Mouse (Mus musculus) neural tube, embryonic 13.5 days (tissue): Measurements from ENCODE around the gene Ewsr1. TPM values are rescaled to one million over a fixed set of nuclear protein-coding genes. Genes with fewer than 3 reads are reported as not detected.

Experiments used
- ATAC-seq: fragments of 200-750 bp; cut with Nextera tagmentation; 2 replicates; pipeline ENCODE4 v1.8.0; 2017; ENCODE audit warnings: low read depth, mild to moderate bottlenecking, moderate TSS enrichment, moderate library complexity
- H3K27ac ChIP-seq: fragments of 300-500 bp; sonication (generic); replicated peaks from 2 replicates; pipeline ENCODE4 v1.5.1; 2015; ENCODE audit warnings: moderate library complexity, mild to moderate bottlenecking, inconsistent platforms
- H3K27me3 ChIP-seq: fragments of 300-500 bp; sonication (generic); 2 replicates; pipeline ENCODE4 v1.6.1; 2015; ENCODE audit warnings: mild to moderate bottlenecking, inconsistent platforms
- H3K36me3 ChIP-seq: fragments of 300-500 bp; sonication (generic); 2 replicates; pipeline ENCODE4 v1.6.1; 2015; ENCODE audit warnings: mild to moderate bottlenecking, inconsistent platforms
- H3K4me1 ChIP-seq: fragments of 300-500 bp; sonication (generic); replicated peaks from 2 replicates; pipeline ENCODE4 v1.6.1; 2015; ENCODE audit warnings: inconsistent platforms
- H3K4me2 ChIP-seq: fragments of 300-500 bp; sonication (generic); 2 replicates; pipeline ENCODE4 v1.6.1; 2015; ENCODE audit warnings: inconsistent platforms, mild to moderate bottlenecking, moderate library complexity
- H3K4me3 ChIP-seq: fragments of 300-500 bp; sonication (generic); 2 replicates; pipeline ENCODE4 v1.5.1; 2015; ENCODE audit warnings: mild to moderate bottlenecking, inconsistent platforms
- H3K9ac ChIP-seq: fragments of 300-500 bp; sonication (generic); 2 replicates; pipeline ENCODE4 v1.6.1; 2015; ENCODE audit warnings: moderate library complexity, mild to moderate bottlenecking, inconsistent platforms
- H3K9me3 ChIP-seq: fragments of 300-500 bp; sonication (generic); 2 replicates; pipeline ENCODE4 v1.6.1; 2016; ENCODE audit warnings: inconsistent platforms
- WGBS: fragments of 180-500 bp; shearing (Covaris S2); methylation state at CpG from one replicate; pipeline ENCODE4 v1.1.7; 2015; 5-methylcytosine and 5-hydroxymethylcytosine counted together
- polyA plus RNA-seq: library from polyadenylated mRNA; unstranded; fragments of >200 nt; fragmentation: Nextera tagmentation; extraction: Ambion mirVana; gene quantifications from 2 replicates; pipeline ENCODE4 v1.2.1, GENCODE M21; 2015

Ewsr1 gene
- polyA plus RNA-seq, 1 experiment from 2014 or later: 624 TPM

DNA sequence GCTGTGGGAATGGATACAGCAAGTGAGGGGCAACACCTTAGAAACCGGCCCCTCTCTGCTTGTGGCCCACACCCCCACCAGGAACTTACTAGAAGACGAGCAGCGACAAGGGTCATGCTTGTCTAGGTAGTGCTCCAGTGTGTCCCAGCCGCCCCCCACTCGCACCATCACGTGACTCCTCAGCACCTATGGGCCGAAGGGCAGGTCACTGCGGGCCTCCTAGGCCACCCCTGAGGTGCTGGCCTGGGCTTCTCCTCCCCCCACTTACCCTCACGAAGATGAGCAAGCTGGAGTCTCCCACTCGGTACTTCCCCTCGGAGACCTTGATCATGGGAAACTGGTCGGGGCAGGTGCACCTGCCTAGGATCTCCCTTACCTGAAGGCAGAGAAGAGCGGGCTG, 36.7 kb downstream of the Ewsr1 start:
- WGBS: 13% methylated on average over 13 of the region's 13 CpGs
- Histone ChIP-seq H3K27me3 (peaks cover 73% of the 10 kb centered on the region), H3K4me2 (peak overlapping the region; percentile 63), H3K27ac (no peak overlapping the region), H3K4me3 (peak overlapping the region; percentile 32), H3K9me3 (no peaks in the 10 kb centered on the region), H3K36me3 (peaks cover 6% of the 10 kb centered on the region; the same call in 1 of the 2 replicates), H3K9ac (peak overlapping the region; percentile 65; the same call in 1 of the 2 replicates), H3K4me1 (peaks cover 63% of the 10 kb centered on the region)
- ATAC-seq: no peak

DNA sequence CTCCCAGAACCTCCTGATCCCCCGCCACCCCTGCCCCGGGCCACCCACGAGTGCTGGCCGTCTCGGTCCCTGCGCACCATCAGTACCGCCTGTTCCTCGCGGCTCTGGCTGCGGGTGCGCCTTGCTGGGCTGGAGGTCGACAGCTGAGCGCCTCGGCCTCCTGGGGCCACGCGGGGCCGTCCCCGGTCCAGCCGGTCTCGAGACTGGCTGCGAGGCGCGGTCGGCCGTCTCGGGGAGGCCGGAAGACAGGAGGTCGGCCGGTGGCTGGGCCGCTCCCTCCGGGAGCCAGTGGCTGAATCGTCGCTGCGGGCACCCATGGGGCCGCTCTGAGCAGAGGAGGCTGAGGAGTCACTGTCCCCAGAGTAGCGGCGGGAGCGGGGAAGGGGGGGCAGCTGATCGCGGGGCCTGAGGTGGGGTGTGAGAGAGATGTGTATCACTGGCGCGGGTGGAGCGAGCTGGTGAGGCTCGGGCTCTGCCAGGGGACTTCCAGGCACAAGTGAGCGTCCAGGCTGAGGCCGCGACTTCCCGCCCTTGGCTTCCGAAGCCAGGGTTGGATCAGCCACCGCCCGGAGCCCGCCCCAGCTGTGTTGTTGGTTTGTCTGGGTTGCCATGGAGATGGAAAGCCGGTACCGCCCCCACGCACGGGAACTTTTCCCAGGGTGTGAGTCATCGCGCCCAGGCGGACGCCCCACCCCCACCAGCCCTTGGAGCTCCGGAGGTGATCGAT, 37.5 kb downstream of the Ewsr1 start:
- Histone ChIP-seq H3K27me3 (peaks cover 81% of the 10 kb centered on the region), H3K9me3 (no peaks in the 10 kb centered on the region), H3K4me3 (peak overlapping the region; percentile 32)

DNA sequence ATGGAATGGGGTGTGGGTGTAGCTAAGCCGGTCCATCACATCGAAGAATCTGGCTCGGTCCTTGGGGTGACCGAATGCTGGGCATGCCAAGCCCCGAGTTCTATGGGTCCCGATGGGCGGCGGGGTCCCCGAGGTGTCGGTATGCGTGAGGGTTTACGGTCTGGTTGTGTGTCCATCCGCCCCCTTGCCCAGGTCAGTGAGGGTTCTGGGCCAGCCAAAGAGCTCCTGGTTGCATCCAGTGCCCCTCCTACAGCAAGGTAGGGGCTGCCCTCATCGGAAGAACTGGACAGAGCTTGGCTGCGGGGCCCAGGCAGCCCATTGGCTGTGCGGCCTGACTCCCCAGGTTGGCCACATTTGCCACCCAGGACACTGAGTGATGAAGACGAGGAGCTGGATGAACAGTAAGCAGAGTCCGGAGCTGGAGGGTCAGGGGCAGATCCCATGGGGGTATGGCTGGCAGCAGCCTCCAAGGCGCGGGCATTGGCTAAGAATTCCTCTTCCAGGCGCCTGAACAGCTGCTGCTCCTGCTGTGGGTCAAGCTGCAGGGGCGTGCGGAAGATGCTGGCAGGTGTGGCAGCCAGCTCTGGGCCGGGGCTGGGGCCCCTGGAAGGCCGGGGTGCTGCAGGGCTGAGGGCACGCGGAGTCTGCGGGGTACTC, 38.2 kb downstream of the Ewsr1 start:
- Histone ChIP-seq H3K9ac (peak overlapping the region; percentile 65), H3K4me1 (peaks cover 77% of the 10 kb centered on the region), H3K27ac (no peak overlapping the region), H3K36me3 (peaks cover 6% of the 10 kb centered on the region; the same call in 1 of the 2 replicates), H3K9me3 (no peaks in the 10 kb centered on the region), H3K4me3 (peak overlapping the region; percentile 32), H3K27me3 (peaks cover 88% of the 10 kb centered on the region), H3K4me2 (peak overlapping the region; percentile 63)
- ATAC-seq: no peak
- 50% methylated on average over 28 of the region's 28 CpGs for WGBS

More for the DNA sequence above, 37.5 kb downstream of the Ewsr1 start:
- H3K4me2 ChIP-seq: peak overlapping the region; percentile 63
- peak overlapping the region; percentile 65 for H3K9ac ChIP-seq
- peaks cover 70% of the 10 kb centered on the region for H3K4me1 ChIP-seq
- WGBS: 2% methylated on average over 61 of the region's 62 CpGs
- peaks cover 6% of the 10 kb centered on the region; the same call in 1 of the 2 replicates for H3K36me3 ChIP-seq
- no peak overlapping the region for H3K27ac ChIP-seq
- peak; percentile 3; the same call in 1 of the 2 replicates for ATAC-seq

DNA sequence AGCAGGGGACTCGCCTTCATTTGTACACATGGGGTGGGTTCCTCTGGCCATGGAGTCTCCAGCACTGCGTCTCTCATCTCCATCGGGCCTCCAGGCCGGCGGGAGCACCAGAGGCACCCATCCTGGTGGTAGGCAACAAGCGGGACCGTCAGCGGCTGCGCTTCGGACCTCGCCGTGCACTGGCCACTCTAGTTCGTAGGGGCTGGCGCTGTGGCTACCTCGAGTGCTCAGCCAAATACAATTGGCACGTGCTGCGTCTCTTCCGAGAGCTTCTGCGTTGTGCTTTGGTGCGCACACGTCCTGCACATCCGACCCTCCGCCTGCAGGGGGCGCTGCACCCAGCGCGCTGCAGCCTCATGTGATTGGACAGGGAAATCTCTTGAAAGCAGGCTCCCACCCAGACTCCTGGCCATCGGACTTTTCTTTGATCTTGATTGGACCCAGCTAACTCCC, 39.3 kb downstream of the Ewsr1 start:
- Histone ChIP-seq H3K4me2 (no peak overlapping the region), H3K4me3 (no peak overlapping the region), H3K9ac (no peak overlapping the region), H3K27me3 (peaks cover 99% of the 10 kb centered on the region), H3K27ac (no peak overlapping the region), H3K4me1 (peaks cover 77% of the 10 kb centered on the region), H3K9me3 (no peaks in the 10 kb centered on the region), H3K36me3 (peaks cover 6% of the 10 kb centered on the region; the same call in 1 of the 2 replicates)
- no peak for ATAC-seq
- WGBS: 9% methylated on average over 27 of the region's 27 CpGs

DNA sequence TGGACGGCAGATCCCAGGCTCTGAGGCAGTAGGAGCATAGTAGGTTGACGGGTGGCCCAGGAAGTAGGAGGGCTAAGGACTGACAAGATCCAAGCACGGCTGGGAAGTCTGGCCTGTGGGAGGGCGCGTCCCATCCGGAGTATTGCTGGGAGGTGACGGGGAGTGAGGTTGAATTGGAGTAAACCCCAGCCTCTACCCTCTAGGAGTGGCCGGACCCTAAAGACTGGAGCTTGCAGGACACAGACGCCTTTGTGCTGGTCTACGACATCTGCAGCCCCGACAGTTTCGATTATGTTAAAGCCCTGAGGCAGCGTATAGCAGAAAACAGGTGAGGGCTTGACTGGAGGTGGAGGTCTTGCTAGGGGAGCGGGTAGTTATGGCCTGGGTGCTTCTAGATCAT, 39.8 kb downstream of the Ewsr1 start:
- Histone ChIP-seq H3K27ac (no peak overlapping the region), H3K9me3 (no peaks in the 10 kb centered on the region), H3K27me3 (peaks cover 94% of the 10 kb centered on the region), H3K4me1 (peaks cover 72% of the 10 kb centered on the region), H3K4me3 (no peak overlapping the region), H3K36me3 (peaks cover 6% of the 10 kb centered on the region; the same call in 1 of the 2 replicates), H3K9ac (no peak overlapping the region), H3K4me2 (no peak overlapping the region)
- no peak for ATAC-seq
- WGBS: 21% methylated on average over 14 of the region's 14 CpGs

DNA sequence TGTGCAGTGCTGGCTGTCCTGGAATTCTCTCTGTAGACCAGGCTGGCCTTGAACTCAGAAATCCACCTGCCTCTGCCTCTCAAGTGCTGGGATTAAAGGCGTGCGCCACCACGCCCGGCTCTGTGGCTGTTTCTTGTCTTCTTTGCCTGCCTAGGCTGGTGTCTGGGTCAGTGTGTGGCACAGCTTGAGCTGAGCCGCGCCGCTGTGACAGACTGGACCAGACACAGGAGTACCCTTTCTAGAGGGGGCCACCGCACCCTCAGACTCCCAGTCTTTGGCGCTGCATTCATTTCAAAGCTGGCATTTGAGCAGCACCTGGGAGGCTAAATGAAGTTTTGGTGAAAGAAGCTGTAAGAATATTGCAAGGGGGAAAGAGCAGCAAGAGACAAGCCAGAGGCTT, 40.3 kb downstream of the Ewsr1 start:
- Histone ChIP-seq H3K4me3 (no peak overlapping the region), H3K9ac (no peak overlapping the region), H3K9me3 (no peaks in the 10 kb centered on the region), H3K27me3 (peaks cover 89% of the 10 kb centered on the region), H3K27ac (no peak overlapping the region), H3K4me1 (peaks cover 68% of the 10 kb centered on the region), H3K36me3 (peaks cover 6% of the 10 kb centered on the region; the same call in 1 of the 2 replicates), H3K4me2 (no peak overlapping the region)
- 39% methylated on average over 9 of the region's 9 CpGs for WGBS
- no peak for ATAC-seq

DNA sequence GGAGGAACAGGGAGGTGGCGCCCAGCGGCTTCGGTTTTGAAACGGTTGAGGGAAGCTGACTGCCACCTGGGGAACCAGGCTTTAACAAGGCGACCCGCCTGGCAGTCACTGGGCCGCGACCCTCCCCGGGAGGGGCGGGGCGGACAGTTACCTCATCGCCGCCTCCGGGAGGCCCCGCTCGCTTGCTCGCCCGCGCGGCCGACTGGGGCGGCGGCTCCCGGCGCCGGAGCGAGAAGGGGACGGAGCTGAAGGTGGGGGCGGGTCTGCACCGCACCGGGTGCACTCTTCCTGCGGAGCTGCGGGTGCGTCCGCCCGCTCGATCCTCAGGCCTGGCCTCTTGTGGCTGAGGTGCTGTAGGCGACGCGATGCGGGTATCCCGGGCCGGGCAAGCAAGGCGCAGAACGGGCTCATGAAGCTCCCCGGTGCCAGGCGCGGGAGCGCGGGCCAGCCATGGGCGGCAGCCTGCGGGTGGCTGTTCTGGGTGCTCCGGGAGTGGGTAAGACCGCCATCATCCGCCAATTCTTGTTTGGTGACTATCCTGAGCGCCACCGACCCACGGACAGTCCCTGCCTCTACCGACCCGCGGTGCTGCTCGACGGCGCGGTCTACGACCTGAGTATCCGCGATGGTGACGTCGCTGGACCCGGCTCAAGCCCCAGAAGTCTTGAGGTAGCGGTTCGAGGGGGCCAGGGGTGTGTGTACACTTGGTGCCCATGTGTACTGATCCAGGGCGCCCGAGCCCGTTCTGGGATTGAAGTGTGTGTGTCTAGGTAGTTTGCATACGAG, 41.0 kb downstream of the Ewsr1 start, which contains the start of gene Rasl10a:
Rasl10a (plus strand) TSS at position 273 of the 786 bp plus-strand sequence.
- Histone ChIP-seq H3K9me3 (no peaks in the 10 kb centered on the region), H3K36me3 (peaks cover 6% of the 10 kb centered on the region; the same call in 1 of the 2 replicates), H3K27ac (no peak within 1 kb of the TSS), H3K9ac (peak within 1 kb of the TSS; percentile 69), H3K27me3 (peaks cover 82% of the 10 kb centered on the region), H3K4me2 (peak within 1 kb of the TSS; percentile 84), H3K4me1 (peaks cover 60% of the 10 kb centered on the region), H3K4me3 (peak within 1 kb of the TSS; percentile 43)
- ATAC-seq: no peak
- 2% methylated on average over 77 of the region's 77 CpGs for WGBS

DNA sequence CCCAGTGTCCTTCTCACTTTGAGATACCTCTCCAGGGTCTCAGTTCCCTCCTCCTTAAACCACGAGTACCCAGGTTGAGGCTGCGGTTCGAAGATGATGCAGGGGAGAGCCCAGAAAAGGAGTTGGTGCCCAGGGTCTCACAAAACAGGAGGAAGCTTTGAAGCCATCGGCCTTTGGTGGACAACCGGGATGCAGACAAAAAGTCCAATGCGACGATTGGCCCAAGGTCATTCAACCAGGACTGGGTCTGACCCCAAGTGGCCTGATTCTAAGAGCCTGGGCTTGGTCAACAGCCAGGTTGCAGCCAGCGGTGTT, 41.6 kb downstream of the Ewsr1 start:
- Histone ChIP-seq H3K9ac (0 out of 2 replicates have a peak overlapping the region, but pooled peaks have one; percentile 69), H3K27ac (no peak overlapping the region), H3K36me3 (peaks cover 6% of the 10 kb centered on the region; the same call in 1 of the 2 replicates), H3K27me3 (peaks cover 76% of the 10 kb centered on the region), H3K4me3 (peak overlapping the region; percentile 43), H3K9me3 (no peaks in the 10 kb centered on the region), H3K4me1 (peaks cover 55% of the 10 kb centered on the region), H3K4me2 (peak overlapping the region; percentile 84)
- WGBS: 13% methylated on average over 8 of the region's 8 CpGs
- no peak for ATAC-seq

DNA sequence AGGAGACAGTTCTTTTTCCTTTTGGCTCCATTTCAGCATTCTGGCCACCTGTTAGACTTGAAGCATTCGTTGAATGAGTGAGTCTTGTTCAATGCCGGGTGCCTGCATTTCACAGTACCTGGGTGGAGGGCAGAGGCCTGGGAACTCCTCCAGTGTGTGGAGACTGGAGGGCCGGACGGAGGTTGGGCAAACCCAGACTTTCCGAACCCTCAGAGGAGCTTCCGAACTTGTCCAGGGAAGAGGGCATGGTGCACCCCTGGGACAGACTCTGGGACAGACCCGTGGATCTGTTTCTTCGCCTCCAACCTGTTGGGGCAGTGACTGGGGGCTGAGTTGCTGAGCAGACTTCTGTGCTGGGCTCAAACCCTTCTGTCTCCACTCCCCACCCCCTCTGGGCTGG, 42.0 kb downstream of the Ewsr1 start:
- peaks cover 72% of the 10 kb centered on the region for H3K27me3 ChIP-seq
- no peak overlapping the region for H3K27ac ChIP-seq
- peaks cover 6% of the 10 kb centered on the region; the same call in 1 of the 2 replicates for H3K36me3 ChIP-seq
- ATAC-seq: no peak
- WGBS: 55% methylated on average over 8 of the region's 8 CpGs
- no peak overlapping the region for H3K9ac ChIP-seq
- no peaks in the 10 kb centered on the region for H3K9me3 ChIP-seq
- no peak overlapping the region for H3K4me2 ChIP-seq
- H3K4me1 ChIP-seq: peaks cover 50% of the 10 kb centered on the region
- H3K4me3 ChIP-seq: no peak overlapping the region

DNA sequence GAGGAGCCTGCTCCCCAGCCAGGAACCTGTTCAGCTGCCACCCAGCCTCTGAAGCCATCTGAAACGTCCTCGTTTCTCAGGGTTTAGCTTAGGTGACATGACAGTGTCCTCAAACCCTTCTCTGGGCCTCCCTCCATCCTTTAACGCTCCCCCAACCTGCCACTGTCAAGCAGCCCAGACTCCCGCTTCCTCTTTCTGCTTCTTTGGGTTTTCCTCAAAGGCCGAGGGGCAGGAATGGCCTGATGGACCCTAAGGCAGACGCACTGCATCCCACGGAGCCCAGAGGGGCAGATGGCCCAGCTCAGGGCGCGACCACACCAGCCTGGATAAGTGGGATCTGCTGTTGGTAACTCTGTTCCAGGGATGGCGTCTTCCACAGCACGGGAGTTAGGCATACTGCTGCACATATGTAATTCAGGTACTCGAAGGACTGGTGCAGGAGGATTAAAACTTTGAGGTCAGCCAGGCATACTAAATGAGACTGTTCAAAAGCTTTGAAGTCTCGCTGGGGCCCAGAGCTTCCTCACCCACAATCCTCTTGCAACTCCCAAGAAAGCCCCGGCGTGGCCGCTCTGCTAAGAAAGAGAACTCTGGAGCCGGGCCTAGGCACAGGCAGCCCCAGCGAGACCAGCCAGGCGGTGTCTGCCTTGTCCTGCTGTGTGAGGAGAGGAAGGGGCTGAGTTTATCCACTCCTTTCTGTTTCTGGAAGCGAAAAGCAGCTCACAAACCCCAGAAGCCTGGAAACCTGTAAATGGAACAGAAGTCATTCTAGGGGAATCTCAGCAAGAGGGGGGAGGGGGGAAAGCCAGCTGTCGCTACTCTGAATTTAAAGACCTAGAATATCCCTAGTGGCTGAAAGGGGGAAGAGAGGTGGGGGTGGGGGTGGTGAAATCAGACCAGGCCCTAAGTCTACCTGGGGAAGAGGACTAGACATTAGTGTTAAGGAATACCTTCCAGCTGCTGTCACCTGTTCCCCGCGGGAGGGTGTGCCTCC, 42.8 kb downstream of the Ewsr1 start:
- Histone ChIP-seq H3K4me1 (peaks cover 42% of the 10 kb centered on the region), H3K27me3 (peaks cover 64% of the 10 kb centered on the region), H3K36me3 (peaks cover 6% of the 10 kb centered on the region; the same call in 1 of the 2 replicates), H3K9me3 (no peaks in the 10 kb centered on the region), H3K9ac (peak overlapping the region; percentile 17), H3K4me3 (no peak overlapping the region), H3K27ac (no peak overlapping the region), H3K4me2 (no peak overlapping the region)
- no peak for ATAC-seq
- WGBS: 30% methylated on average over 23 of the region's 23 CpGs

DNA sequence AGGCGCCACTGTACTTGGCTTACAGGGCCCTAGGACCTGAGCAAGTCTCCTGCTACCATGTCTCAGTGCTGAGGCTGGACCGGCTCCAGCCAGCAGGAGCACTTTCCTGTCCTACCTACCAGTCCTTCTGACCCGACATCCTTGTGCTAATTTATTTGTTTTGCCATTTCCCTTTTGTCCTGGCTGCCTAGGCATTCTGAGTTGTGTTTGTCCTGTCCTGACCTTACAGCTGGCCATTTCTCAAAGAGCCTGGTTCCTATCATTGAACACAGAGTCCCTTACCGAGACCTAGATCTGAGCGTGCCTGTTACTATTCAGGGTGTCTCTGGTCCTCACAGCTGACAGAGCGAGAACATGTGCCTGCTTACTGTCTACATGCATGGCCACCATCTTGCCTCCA, 44.2 kb downstream of the Ewsr1 start:
- no peak overlapping the region for H3K27ac ChIP-seq
- H3K4me1 ChIP-seq: peaks cover 37% of the 10 kb centered on the region
- no peak overlapping the region for H3K4me3 ChIP-seq
- H3K4me2 ChIP-seq: no peak overlapping the region
- ATAC-seq: no peak
- WGBS: 67% methylated on average over 6 of the region's 6 CpGs
- peaks cover 50% of the 10 kb centered on the region for H3K27me3 ChIP-seq
- H3K9me3 ChIP-seq: no peaks in the 10 kb centered on the region
- no peak overlapping the region for H3K9ac ChIP-seq
- no peaks in the 10 kb centered on the region for H3K36me3 ChIP-seq
